Mouse (Mus musculus) left cerebral cortex, postnatal 4 days (tissue): Measurements from ENCODE around the gene Tnni2. TPM values are rescaled to one million over a fixed set of nuclear protein-coding genes. Genes with fewer than 3 reads are reported as not detected.

Experiments
- DNase-seq: peaks from one replicate; pipeline ENCODE4 v3.0.0-alpha.2; 2022
- intact Hi-C: fragments of 180-260 bp; cut with DNase I; formaldehyde crosslinking; loops from one replicate; pipeline ENCODE4 v1.15.1; 2025
- total RNA-seq, 2 experiments: library from RNA; stranded (reverse); gene quantifications; 2 replicates each; pipeline ENCODE4 v1.2.3; 2021

The Tnni2 gene
- total RNA-seq, 2 experiments from 2014 or later: not detected

DNA sequence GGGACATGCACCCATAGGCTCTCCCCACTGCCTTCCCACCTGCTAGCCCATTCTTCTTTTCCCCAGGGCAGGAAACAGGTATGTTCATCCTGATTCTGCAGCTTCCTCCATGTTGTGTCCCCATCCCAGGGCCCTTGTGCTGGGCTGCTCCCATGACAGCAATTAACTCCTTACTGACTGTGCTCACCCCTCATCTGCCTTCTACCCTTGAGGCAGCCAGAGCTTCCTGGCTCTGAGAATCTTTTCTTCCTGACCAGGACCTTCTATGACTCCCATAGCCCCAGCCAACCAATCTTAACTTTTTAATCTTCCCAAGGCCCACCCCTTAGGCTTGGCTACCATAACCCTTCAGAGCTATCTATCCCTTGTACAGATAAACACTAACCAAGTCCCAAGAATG lies 37.7 kb downstream of the Tnni2 start:
- intact Hi-C loops: no loop called here
- DNase-seq: no peak

DNA sequence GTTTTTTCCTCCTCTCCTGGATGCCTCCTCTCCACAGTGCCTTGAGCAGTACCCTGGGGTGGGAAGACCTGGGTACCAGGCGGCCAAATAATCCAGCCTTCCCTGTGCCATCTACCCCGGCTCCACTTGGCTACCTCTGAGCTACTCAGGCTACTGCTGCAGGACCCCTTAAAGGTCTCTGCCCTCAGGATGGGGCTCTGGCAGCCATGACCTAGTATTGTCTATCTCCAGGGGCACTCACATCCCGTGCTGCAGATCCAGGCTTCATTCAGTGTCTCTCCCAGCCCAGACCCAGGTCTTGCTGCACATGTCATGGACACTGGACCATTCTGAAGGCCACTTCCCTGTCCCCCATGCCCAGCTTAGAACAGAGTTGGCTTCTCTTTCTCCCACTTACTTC lies 38.3 kb downstream of the Tnni2 start:
- intact Hi-C loops: no loop called here
- no peak for DNase-seq

DNA sequence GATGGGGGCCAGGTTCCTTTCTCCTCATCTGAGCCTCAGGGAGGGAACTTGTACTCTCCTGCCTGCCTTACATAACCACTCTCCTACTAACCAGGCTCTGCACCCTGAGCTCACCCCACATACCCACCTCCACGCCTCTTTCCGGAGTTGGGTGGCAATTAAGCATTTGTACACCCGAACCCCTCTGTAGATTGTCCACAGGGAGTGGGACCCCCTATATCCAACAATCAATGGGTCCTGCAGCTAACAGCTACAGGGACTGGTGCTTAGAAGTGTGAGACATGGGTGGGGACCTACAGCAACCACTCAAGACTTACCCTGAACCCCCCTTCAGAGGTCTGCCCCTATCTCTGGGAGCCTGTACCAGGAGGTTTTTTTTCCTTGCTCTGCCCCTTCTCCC lies 39.1 kb downstream of the Tnni2 start:
- intact Hi-C loops: no loop called here
- no peak for DNase-seq

DNA sequence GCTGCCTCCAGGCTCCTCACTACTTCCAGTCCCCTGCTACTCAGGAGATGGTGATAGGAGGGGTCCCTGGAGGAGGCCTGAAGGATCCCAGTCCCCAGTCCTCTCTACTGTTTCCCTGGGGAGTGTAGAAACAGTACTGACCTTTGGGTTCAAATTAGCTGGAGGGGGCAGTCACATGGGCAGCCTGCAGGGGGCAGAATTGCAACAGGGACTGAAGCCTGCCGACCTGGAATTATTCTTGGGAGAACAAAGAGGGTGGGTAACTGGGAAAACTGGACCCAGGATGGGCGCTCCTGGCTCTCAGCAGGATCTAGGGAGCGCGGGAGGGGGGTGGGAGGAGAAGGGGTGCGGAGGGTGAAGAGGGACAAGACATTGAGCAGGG lies 39.6 kb downstream of the Tnni2 start:
- peak; percentile 63 for DNase-seq
- intact Hi-C loops: no loop called here

DNA sequence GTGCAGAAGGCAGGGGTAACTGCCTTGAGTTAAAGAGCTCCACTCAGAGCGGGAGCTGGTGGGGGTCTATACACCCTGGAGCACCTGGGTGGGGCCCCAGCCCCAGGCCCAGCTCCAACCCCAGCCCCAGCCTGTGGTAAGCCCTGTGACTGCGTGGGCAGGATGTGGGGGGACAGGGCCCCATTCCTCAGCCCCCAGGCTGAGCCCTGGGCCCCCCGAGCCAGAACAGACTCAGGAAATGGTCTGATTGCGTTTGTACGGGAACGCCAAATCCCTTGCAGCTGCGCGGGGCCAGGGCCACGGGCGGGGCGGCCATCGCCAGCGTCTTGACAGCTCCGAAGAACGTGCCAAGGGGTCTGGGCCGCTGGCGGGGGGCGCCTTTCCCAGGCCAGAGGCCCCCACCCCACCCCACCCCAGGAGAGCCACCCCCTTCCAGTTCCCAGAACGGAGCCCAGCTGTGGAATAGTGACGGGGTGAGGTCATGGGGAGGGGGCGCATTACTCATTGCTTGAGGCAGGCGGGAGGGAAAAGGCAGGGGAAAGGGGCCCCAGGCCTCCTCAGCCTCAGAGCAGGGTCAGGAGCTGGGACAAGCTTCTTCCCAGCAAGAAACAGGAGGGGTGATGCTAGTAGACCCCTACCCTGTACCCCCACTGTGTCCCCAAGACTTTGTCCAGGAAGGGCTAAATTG lies 40.1 kb downstream of the Tnni2 start:
- intact Hi-C loops: no loop called here
- DNase-seq: no peak

DNA sequence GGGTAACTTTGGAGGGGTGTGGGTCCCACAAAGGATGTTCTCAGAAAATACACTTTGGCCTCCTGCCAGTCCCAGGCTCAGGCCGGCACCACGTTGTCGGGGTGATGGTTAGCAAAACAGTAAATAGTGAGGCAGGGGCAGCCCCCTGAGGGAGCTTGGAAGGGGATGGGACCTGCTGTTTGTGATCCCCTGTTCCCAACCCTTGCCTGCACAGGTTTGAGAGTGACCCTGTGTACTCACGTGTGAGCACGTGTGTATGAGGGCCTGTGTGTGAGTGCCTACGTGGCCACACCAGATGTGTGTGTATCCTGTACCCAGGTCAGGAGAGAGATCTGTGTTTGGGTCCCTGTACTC lies 40.6 kb downstream of the Tnni2 start:
- no peak for DNase-seq
- intact Hi-C loops: no loop called here

DNA sequence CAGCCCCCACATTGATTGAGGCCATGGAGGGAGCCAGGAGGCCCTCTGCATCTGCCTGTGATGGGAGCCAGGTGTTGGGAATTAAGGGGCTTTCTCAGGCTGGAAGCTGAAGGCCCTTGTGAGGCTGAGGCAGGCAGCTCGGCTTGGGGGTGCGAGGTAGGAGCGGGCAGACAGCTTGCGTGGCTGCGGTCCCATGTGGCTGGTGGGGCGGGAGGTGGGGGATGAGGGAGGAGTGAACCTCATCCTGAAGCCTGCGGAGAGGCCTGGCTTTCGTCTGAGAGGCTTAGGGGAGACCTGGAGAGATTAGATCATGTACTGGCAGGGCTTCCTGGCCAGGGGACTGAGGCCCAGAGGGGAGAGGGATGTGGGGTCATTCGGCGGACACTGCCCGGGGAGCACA lies 41.5 kb downstream of the Tnni2 start:
- intact Hi-C loops: no loop called here
- DNase-seq: no peak

DNA sequence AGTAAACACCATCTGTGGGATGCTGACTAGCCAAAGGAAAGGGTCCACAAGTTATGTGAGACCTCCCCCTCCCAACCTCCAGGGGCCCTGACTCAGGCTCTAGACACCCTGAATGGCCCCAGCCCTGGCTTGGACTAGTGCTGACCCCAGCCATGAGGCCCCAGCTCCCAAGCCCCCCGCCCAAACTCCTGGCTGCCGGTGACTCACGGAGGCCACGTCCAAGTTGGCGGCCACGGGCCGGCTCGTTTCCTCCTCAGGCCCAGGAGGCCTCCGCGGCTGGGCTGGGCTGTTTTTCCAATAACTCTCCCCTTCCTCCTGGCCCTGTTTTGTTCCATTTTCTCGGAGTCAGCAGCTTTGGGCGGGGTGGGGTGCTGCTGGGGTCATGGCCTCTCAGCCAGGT lies 43.2 kb downstream of the Tnni2 start:
- intact Hi-C loops: no loop called here
- no peak for DNase-seq

DNA sequence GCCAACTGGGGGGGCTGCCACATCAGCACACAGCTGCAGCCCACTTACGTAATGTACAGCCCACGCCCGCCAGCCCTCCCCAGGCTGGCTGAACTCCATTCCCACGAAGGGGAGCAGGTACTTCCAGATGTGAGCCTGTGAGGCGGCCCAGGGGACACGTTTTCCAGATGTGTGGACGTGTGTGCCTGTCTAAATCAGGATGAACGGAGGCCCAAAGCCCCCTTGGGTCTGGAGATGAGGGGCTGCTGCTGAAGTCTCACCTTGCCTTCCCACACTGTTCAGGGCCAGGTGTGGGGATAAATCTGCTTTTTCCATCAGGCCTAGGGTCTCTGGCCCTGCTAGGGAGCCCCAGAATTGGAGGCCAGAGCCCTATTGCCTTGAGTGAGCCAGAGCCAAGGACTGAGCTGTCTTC lies 45.1 kb downstream of the Tnni2 start:
- intact Hi-C loops: no loop called here
- DNase-seq: no peak

DNA sequence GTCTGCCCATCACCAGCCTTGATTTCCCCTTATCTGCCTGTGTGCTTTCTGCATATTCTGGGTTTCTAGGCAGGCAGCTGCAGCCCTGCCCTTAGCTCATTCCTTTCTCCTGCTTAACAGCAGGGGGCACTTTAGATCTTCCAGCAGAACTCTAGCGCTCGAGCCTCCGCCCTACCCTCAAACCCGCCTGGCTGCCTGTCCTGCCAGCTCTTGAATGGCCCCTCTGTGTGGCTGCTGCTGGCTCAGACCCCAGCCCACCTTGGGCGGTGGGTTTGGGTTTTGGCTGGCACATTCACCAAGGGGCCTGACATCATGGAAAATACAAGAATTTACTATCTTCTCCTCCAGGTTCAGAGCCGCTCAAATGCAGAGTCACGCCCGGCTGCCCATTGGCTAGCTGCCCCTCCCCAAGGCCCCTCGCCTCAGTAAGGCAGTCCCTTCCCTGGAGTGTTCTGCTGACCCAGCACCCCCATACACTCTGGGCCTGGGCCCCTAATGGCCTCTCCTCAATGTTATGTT lies 45.8 kb downstream of the Tnni2 start:
- peak; percentile 57 for DNase-seq
- intact Hi-C loops: no loop called here

DNA sequence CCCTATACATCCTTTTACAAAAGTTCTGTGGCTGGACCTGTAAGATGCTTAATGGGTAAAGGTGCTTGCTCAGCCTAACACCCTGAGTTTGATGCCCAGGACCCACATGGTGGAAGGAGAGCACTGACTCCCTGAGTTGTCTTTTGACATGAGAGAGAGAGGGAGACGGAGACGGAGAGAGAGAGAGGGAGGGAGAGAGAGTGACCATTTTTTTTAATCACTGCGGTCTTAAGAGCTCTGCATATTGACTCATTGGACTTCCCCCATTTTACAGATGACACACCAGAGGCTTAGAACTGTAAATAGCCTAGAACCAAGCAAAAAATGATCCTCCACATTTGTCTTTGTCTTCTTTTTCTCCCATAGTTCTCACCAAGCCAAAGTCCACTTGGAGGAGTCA lies 46.4 kb downstream of the Tnni2 start:
- intact Hi-C loops: no loop called here
- no peak for DNase-seq

DNA sequence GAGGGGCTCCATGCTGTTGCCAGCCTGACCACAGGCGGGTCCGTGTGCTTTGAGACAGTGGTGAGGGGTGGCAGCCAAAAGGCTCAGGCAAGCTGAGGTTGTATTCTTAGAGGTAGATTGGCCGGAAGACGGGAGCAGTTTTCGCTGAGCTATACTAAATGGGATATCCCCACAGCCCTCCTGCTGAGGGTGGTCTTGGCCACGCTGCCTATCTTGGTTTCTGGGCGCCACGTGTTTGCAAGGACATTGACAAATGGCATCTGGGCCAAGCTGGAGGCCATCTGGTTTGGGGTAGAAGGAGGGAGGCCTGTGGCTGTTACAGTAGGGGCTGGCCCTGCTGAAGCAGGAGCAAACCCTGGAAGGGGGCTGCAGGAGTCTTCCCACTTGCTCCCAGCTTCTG lies 51.9 kb downstream of the Tnni2 start:
- DNase-seq: no peak
- intact Hi-C loops: no loop called here

Other genes starting within 250 kb of the Tnni2 start
- not detected for gene Krtap5-3, start 240.4 kb upstream of the Tnni2 start, total RNA-seq
- not detected for gene Gm7579, start 229.9 kb upstream of the Tnni2 start, total RNA-seq
- gene Krtap5-5, start 211.8 kb upstream of the Tnni2 start, total RNA-seq: not detected
- not detected for gene Gm40460, start 200.7 kb upstream of the Tnni2 start, total RNA-seq
- not detected for gene Gm2431, start 183.5 kb upstream of the Tnni2 start, total RNA-seq
- not detected for gene Gm4559, start 167.4 kb upstream of the Tnni2 start, total RNA-seq
- not detected for gene Krtap5-1, start 144.7 kb upstream of the Tnni2 start, total RNA-seq
- not detected for gene Krtap5-4, start 138.3 kb upstream of the Tnni2 start, total RNA-seq
- 1 to 10 TPM; 6.3 to 9.4 TPM for gene Ifitm10, start 68.1 kb upstream of the Tnni2 start, total RNA-seq
- gene Gm49369, start 59.1 kb upstream of the Tnni2 start, total RNA-seq: 1 to 10 TPM in 1 of 2 experiments, not detected in 1; 5.0 TPM
- 100 to 1,000 TPM; 133 to 157 TPM for gene Ctsd, start 53.8 kb upstream of the Tnni2 start, total RNA-seq
- gene Syt8, start 7.0 kb upstream of the Tnni2 start, total RNA-seq: not detected
- gene Lsp1, start 19.0 kb downstream of the Tnni2 start, total RNA-seq: 1 to 10 TPM; 5.5 to 5.7 TPM
- gene Tnnt3, start 57.0 kb downstream of the Tnni2 start, total RNA-seq: 1 to 10 TPM in 1 of 2 experiments, not detected in 1; 1.3 TPM
- gene Mrpl23, start 90.9 kb downstream of the Tnni2 start, total RNA-seq: 10 to 100 TPM in 1 of 2 experiments, 1 to 10 TPM in 1; 9.4 to 11.5 TPM
- 100 to 1,000 TPM; 343 to 352 TPM for gene Igf2, start 225.0 kb downstream of the Tnni2 start, total RNA-seq
- under 1 TPM; 0.10 to 0.12 TPM for gene Gm49394, start 228.1 kb downstream of the Tnni2 start, total RNA-seq